Mouse (Mus musculus) frontal cortex, postnatal 36 days (tissue): ENCODE measurements at regions not wholly inside any gene's neighbourhood (a gene's known extent, or its start where the extent isn't known, plus 50 kb on each side); places are given as distances from the start of the nearest gene placed in this dataset.
"Not testable (repeated sequence)": the region's sequence is repeated elsewhere in the genome, so short reads cannot be mapped to it uniquely, and the experiment has no call there.

Experiments
- DNase-seq, 2 experiments: peaks; one replicate each; pipeline ENCODE4 v3.0.0; 2022; ENCODE audit warnings: low spot score in 2 of 2

DNA sequence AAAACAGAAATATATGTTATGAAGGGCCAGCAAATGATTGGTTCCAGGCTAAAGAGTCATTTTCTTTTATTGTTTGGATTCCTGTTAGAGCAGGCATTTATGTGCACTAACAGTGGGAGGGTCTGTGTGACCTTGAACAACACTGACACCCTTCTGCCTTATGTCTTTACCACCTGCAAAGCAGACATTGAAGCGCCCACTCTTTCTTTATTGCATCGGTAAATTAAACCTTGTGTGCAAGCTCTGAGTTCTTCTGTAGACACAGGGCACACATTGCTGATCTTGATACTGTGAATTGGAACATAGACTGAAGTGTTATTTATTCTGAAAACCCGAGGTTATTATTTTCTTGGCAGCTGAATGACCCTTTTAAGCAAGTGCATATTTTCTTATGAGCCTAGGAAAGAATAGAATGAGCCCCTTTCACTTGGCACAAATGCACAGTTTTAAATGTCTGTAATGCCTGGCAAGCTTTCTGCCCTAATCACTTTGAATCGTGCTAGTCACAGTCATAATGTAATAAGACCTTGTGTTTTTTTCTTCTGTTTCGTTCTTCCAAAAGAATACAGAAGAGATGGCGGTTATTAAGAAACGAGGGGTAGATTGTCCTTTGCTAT, 125.1 kb upstream of the Cobl start:
- no peak for DNase-seq

DNA sequence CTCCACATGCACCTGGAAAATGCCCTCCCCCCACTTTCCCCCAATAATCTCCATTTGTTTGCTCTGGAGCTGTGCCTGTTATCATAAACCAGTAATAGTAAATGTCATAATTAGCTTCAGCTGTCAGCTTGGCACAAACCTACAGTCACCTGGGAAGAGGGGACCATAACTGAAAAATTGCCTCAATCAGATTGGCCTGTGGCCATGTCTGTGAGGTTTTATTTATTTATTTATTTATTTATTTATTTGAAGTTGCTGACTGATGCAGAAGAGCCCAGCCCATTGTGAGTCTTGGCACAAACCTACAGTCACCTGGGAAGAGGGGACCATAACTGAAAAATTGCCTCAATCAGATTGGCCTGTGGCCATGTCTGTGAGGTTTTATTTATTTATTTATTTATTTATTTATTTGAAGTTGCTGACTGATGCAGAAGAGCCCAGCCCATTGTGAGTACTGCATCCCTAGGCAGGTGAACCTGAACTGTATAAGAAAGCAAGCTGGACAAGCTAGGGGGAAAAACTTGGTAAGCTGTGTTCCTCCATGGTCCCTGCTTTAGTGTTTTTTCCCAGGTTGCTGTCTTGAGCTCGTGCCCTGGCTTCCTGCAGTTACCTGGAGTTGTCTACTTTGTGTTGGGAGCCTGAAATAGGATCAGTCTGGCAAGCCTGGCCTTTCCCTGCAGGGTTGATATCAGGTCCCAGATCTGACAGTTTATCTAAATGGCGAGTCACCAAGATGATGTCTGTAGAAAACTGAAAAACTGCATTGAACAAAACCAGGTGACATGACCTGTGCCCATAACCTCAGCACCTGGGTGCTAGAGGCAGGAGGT, 120.3 kb upstream of the Cobl start:
- DNase-seq: not testable (repeated sequence)

GRCm38 (mm10) chr11:12578999-12579576, 114.3 kb upstream of the Cobl start:
- peak; percentile 75 to 77 for DNase-seq

DNA sequence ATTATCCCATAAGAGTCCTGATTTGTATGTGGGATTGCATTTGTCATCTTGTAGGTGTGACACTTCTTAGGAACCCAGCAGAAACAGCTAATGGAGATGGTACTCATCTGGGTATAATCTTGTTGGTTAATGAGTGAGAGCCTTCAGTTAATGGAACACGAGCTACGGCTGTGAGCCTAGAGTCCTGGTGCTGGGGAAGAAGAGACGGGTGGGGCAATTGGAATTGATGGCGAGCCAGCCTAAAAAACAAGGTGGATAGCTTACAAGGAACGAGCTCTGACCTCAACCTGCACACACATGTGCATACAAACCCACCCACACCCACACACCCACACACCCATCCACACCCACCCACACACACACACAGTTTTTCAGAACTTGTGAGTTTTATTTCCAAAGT, 94.9 kb upstream of the Cobl start:
- no peak for DNase-seq

DNA sequence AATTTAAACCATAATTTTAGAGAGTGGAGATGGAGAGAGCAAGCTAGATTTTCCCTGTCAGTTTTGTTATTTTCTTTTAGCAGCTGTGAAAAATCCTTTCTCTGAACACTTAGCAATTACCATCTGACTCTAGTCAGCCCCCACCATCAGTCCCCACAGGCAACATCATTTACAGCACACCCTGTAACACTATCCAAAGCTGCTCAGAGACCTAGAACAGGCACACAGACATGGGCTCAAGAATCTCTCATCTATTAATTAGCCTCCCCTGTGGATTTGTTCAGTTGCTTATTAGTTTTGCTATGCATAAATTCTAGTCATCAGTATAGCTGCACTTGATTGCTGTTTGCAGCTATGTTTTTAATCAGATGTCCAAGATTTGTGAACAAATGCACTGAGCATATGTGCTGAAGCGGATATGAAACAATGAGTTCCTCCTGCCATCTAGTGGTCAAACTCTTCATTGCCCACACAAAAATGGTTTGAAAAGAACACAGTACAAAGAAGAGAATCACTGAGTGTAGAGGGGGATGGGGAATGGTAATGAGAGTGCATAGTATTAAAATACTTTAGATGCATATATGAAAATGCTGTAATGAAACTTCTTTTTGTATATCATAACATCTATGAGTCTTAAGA, 94.4 kb upstream of the Cobl start:
- peak in 1 of 2 experiments; percentile 67 for DNase-seq

DNA sequence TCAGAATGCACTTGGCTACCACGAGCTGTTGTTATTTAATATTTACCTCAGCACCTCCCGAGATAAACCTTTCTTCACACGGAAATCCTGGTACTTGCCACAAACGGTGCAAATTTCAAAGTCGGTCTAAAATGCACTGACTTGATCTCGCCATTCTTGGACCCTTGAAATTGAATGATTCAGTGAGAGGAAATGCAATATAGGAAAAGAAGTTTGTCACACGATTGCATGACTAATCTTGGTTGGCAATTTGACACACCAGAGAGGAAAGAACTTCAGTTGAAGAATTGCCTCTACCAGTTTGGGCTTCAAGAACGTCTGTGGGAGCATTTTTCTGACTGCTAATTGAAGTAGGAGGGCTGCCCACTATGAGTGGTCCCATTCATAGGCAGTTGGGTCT, 93.4 kb upstream of the Cobl start:
- no peak for DNase-seq

DNA sequence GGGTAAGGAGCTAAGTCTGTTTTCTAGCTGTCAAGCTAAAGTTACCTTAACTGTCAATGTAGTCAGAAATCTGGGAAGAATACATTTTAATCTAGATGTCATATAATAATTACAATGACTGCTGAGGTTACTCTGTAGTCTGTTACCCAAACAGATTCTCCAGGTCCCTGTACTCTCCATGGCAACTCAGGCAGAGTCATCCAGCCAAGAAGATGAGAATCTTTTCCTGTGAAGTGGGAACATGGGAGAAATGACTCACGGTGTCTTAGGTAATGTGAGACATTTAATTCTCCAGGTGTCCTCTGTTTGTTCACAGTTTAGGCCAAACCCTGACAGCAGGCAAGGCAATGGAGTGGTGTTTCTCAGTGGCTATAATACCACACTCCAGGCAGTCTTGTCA, 81.0 kb upstream of the Cobl start:
- DNase-seq: no peak

GRCm38 (mm10) chr11:12543042-12543441, 78.3 kb upstream of the Cobl start:
- peak in 1 of 2 experiments; percentile 35 for DNase-seq

- peak; percentile 31 to 46 for DNase-seq
Observed at GRCm38 (mm10) chr11:12540333-12540870, 75.6 kb upstream of the Cobl start.

GRCm38 (mm10) chr11:12535063-12535462, 70.3 kb upstream of the Cobl start:
- no peak for DNase-seq

DNA sequence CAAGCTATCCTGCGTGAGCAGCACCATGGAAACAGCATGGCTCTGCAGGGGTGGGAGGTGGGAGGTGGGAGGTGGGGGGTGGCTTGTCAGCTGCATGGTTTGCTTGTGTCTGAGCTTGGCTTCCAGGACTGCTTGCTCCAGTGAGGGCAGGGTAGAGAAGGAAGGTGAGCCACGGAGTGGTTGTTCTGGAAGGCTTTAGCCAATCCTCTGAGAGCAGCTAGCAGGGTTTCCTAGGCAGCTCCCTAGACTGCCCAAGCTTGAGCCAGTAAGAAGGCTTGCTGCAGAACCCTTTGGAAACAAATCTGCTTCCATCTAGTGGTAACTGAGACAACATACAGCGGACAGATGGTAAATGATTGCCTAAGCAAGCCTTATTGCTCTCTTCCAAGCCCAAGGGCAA, 67.5 kb upstream of the Cobl start:
- peak; percentile 57 to 73 for DNase-seq

DNA sequence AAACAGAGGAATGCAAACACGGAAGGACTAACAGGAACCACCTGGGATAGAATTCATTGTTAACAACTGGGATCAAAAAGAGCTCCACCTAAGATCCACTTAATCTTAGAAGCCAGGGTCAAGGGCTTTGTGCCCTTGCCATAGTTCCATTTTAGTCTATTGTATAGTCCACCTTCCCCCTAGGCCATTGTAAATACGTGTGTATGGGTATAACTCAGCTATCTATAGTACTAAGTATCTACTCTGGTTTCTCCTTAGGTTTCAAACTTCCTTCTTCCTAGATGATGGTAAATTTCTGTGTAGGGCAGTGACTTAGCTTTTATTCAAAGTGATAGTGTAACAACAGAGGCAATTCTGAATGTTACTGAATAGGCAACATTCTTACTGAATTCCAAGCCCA, 57.3 kb upstream of the Cobl start:
- not testable (repeated sequence) for DNase-seq

DNA sequence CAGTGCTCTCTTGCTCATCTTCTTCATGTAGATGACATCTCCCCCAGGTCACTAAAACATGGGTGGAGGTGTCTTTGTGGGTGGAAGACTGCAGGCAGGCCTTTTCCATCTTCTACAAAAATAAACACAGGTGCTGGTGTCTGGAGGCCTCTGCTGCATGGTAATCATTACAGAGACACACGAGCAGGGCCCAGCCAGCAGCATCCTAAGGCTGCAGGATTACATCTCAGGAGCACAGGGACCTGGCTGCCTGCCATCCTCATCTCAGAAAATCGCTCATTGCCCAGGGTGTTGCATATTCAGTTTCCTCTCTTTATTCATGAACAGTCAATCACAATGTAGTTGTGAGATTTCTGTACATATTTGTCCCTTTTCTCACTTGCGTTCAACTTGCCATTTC, 56.5 kb upstream of the Cobl start:
- DNase-seq: peak; percentile 19 to 38

- no peak for DNase-seq
Observed at GRCm38 (mm10) chr11:12516374-12516773, 51.6 kb upstream of the Cobl start.
